Mouse (Mus musculus) thymus, postnatal 36 days (tissue): Measurements from ENCODE around the gene Scnm1.
A peak's percentile ranks its signal among the peaks of the same experiment; 100 is the strongest.
"Not testable (repeated sequence)": the region's sequence is repeated elsewhere in the genome, so short reads cannot be mapped to it uniquely, and the experiment has no call there.

Experiments used
- DNase-seq, 2 experiments: peaks; one replicate each; pipeline ENCODE4 v3.0.0; 2022; ENCODE audit warnings: mixed read lengths in 2 of 2

The Scnm1 gene

DNA sequence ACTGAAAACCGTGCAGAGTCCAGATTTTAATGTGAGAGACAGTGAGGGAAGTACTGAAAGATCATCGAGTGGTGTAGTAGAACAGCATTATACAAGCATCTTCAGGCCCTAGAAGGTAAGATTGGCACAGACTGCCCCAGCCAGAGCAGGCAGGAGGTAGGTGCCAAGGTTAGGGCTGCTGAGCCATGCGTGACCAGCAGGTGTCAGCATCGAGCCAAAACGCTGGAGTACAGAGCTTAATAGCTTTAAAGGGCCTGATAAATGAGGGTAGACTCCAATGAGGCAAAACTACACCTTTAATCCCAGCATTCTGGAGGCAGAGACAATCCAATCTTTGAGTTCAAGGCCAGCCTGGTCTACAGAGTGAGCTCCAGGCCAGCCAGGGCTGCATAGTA is 8.8 kb upstream of the Scnm1 start:
- DNase-seq = peak; percentile 86 to 88

DNA sequence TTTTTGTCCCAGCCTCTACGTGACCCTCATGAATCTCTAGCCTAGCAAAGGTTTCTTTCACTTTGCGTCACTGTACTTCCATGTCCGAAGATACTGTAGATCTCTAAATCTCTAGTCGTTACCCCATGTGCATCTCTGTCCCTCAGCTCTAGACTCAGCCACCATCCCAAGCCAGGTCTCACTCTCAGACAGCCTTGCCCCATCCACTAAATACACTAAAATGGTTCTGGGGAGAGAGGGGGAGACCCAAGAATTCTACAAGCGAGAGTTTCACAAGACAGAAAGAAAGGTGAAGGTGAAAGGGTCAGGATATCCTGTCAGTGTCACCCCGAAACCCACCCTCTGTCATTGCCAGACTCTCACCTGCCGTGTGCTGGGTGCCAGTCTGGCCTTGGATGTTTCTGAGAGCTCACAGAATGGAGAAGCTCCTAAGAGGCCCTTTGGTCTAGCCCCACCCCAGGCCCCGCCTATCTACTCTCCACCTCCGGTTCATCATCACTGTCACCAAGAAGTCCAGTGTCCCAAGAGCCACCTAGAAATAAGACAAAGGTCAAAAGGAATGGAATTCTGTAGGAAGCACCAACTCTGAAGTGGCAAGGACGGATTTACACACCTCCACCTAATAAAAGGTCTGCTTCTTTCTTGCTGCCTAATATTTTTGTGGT is 8.3 kb upstream of the Scnm1 start, which contains the start of gene Tnfaip8l2:
Tnfaip8l2 (minus strand) TSS at position 409 of the 665 bp plus-strand sequence.
- peak; percentile 65 to 75 for DNase-seq

DNA sequence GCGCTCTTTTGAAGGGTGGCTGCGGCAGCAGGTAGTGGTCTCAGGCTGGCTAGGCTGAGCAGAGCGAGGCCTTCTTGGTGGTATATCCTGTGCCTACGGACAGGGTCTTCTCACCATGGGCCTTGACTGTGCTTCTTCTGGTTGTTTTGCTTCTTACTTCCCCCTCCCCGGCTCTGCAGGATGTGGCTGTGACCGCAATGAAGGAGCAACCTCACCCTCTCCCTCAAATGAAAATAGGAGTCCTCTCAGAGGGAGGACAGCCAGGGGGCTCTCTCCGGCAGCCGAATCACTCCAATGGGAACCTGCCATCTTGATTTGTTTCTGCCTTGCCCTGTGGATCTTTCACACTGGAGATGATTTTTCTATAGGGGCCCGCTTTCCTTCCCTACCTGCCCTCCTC is 7.7 kb upstream of the Scnm1 start:
- DNase-seq = peak; percentile 78 to 86

DNA sequence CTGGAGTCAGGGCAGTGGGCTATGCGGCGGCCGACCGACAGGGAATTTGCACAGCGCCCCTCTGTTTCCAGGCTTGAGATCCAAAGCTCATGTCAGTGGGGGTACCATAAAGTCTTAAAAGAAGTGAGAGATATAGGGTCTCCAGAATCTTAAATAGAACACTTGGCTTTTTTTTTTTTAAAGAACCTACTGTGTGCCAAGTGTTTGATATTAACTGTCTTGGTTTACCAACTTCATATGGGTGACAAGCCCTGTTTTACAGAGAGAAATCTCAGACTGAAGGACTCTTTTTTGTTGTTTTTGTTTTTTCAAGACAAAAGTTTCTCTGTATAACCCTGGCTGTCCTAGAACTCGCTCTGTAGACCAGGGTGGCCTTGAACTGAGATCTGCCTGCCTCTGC is 7.0 kb upstream of the Scnm1 start:
- no peak for DNase-seq

DNA sequence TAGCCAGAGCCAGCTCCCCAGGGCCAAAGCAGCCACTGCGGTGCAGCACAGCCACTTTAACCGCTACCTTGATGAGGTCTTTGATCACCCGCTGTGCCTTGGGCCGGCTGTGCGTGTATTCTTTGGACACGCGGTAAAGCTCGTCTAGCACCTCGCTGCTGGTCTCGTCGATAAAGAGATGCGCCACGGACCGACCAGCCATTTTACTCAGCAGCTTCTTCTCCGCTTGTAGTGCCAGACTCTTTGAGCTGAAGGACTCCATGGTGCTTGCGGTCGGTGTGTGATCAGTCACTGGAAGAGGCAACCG is 6.4 kb upstream of the Scnm1 start:
- no peak for DNase-seq

DNA sequence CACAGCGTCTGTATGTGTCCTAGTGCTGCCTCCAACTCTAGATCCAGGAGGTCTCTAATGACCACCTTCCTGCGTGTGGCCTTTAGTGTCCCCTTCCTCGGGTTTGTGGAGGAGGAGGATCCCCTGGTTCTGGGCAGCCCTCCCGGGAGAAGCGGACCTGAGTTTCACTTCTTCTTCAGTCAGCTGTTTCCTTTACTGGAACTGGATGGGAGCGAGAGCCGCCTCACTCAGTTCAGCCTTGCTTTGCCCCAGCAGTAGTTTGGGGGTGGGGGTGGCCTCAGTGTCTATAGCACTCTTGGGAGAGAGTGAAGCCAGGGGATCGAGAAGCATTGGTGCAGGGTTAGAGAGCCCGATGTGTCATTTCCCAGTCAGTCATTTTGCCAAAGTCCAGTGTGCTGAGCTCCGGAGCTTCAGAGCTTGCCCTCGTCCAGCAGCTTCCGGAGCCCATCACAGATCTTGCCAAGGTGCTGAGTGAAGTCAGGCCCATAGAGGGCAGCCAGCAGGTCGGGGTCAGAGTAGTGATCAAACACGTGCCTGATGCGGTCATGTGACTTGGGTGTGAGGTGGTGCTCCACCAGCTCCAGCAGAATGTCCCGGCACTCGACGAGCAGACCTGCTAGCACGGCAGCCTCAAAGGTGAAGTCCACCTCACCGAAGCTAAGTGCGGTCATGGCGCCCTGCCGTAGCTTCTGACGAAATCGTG is 5.9 kb upstream of the Scnm1 start:
- DNase-seq = peak in 1 of 2 experiments; percentile 28

DNA sequence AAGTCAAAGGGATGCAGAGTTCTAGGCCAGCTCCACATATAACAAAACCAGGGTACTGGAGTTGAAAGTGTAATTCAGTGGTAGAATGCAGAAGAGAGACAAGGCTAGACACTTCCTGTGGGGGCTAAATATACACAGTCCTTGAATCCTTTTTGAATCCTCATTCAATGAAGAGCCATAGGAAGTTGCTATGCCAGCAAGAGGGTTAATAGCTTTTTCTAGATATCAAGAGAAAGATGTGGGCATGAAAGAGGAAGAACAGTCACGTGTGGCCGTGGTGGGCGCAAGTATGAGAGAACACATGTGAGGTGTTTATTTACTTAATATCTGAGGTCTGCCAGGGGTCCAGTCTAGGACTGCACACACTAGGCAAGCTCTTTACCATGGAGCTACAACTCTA is 2.5 kb upstream of the Scnm1 start:
- no peak for DNase-seq

DNA sequence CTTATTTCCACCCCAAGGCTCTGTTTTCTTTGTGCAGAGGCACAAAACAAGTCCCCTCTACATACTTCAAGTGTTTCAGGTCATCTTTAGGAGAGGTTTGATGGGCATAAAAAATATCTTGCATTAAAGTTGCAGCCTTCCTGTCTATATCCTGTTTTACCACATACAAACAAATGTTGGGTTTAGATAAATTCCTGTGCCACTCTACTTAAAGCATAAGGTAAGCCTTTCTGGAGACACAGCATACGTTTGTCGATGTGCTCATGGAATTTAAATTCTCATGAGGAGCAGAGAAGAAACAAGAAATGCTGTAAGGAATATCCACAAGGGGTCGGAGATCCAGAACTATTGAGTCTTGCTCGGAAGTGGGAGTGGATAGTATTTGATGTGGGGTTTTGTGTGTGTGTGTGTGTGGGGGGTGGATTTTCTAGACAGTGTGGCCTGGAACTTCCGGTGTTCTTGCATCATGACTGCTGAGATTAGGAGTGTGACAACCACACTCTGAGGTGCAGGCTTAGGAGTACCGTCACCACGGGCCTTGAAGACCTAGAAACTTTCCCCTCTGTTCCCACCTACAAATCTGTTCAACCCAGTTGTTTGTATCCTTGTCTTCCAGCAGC is 1.7 kb upstream of the Scnm1 start:
- peak in 1 of 2 experiments; percentile 42 for DNase-seq

DNA sequence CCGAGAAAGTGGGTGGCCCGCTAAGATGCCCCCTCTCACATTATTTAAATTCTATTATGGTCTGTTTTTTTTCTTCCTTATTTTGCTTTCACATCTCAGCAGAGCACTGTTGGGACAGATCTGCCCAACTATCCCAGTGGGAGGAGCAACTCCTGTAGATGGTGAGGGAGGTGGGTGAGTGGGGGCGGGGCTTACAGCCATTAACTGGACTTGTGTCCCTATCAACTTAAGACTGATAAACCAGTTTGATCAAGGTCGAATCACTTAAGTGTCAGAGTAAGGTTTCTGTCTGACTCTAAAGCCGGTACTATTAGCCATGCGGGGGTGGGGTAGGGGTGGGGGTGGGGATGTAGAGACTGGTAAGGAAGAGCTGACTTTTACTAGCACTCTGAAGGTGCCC is 1.2 kb upstream of the Scnm1 start:
- peak in 1 of 2 experiments; percentile 45 for DNase-seq

DNA sequence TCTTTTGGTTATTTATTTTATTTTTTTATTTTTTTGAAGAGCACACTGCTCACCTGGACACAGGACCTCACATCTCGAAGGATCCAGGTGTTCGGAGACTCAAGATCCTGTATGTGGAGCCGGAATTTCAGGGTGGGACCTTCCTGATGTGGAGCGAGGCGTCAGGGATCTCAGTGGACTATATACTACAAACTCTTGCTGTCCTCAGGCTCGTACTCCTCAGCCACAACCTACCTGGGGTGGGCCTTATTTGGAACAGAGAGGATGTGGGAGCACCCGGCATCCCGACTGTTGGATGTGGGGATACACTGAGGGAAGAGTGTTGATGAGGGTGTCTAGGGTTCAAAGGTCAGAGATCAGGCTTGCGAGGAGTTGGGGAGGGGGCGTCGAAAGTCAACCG is 322 bp upstream of the Scnm1 start:
- not testable (repeated sequence) for DNase-seq

DNA sequence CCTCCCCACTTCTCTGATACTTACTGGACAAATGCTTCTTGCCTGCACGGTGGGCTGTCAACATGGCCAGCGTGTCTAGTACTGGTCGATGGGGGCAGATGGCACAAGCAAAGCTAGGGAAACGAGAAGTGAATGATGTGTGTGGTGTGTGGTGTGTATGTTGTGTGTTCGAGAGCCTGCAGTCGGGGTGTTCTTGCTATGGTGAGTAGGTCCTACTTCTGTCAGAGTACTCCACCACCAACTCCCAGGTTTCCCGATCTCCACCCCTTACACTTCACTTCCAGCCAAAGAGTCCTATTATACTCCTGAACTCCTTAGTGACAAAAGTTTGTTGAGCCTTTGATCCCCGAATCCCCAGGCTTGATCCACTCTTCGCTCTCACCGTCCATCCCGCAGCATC is 635 bp downstream of the Scnm1 start:
- DNase-seq = no peak

DNA sequence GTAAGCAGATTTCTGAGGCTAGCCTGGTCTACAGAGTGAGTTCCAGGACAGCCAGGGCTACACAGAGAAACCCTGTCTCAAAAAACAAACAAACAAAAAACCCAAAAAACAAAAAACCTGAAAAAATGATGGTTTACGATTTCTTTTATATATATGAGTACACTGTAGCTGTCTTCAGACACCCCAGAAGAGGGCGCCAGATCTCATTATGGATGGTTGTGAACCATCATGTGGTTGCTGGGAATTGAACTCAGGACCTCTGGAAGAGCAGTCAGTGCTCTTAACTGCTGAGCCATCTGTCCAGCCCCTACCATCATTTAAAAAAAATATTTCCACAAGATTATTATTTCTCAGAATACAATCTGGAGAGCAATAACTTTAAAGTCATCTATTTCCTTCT is 1.4 kb downstream of the Scnm1 start:
- not testable (repeated sequence) for DNase-seq

DNA sequence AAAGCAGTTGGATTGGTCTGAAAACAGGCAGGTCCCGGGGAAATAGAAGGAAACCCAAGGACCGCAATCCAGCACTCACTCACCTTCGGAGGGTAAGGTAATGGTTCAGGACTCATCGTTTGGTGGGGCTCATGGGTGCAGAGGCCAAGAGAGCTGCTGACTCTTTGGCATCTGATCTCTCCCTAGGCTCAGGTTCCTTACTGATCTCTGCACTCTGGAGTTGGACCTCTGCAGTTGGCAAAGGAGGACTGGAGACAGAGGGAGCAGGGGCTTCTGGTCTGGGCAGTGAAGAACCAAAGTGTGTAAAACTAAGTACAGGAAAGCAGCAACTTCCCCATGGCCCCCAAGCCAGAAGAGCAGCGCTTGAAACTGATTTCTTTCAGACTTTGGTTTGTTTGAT is 3.7 kb downstream of the Scnm1 start:
- no peak for DNase-seq

DNA sequence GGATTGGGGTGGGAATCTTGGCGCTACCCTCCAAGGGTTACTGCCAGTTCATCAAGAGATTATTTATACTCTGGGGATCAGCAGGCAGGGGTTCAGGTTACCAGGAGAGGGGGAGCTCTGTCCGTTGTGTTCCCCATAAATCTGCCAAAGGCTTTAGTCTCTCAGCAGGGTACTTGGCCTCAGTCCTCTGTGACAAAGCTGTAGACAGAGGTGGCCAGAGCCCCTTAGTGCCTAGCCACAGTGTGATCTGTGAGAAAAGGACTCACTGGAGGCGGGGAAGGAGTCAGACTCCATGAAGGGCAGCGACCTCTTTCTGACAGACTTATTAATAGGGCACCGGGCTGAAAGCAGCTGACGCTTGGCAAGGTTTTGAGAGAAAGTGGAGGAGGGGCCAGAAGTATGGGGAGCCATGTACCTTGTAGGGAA is 4.6 kb downstream of the Scnm1 start:
- no peak for DNase-seq

DNA sequence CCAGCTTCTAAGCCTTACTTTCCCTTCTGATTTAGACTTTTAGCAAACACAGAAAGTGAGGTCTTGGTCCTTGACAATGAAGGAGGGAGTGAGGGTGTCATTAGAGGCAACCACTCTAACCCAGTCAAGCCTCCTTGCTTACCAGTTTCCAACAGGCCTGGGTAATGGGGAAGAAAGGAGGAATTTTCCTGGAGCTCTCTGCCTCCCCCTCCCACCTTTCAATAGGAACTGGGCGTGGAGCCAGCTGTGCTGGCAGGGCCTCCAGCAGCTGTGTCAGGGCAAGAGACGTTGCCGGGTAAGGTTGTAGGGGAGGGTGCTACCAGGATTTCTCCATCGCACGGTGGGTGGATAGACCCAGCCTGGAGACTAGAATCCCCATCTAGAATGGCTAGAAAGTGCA is 8.8 kb downstream of the Scnm1 start:
- no peak for DNase-seq

DNA sequence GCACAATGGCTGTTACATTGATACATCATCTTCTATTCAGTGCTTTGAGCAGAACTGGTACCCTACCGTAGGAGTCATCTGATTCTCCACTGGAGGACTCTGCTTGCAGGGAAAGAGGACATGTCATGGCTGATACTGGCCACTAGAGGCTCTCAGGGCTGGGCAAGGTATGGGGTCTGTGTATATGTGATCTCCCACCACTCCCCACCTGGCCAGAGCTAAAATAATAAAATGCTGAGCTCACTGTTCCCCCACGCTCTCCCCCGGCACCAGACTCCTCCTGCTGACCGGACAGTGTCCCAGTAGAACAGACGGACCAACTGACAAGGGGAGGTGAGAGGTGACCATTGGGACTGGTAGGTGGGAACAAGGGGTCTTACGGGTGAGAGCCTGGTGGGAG is 9.6 kb downstream of the Scnm1 start, which contains the start of gene Tmod4:
Tmod4 (plus strand) TSS at position 231 of the 400 bp plus-strand sequence.
- DNase-seq = peak in 1 of 2 experiments; percentile 31

DNA sequence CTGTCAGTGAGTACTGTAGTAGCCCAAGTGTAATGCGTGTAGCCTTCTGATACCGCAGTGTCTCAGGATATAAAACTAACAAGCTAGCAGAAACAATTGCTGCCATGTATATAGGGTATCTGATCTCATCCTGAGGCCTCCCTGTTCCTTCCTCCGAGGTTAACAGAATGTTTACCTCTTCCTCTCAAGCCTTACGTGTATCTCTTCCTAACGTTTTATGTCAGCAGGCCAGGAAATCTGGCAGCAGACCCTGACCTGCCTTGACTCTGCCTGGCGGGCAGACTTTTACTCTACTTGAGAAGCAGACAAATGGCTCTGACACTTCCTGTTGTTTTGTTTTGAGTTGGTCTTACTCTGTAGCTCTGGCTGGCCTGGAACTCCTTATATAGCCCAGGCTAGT is 12.2 kb downstream of the Scnm1 start:
- no peak for DNase-seq

DNA sequence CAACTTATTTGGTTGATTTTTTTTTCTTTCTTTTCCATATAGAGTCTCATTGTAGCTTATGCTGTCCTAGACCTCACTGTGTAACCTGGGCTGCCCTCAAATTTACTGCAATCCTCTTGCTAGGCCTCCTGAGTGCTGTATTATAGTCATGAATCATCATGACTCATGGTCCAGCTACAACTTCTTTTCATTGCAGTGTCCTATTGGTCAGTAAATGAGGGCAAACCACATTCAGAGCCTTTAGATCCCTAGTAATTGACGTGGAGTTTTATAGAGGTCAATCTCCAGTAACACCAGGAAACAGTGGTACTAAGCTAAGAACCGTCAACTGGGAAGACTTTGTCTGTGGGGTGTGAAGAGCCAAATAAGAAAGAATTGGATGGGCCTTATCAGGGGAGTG is 16.1 kb downstream of the Scnm1 start:
- no peak for DNase-seq

DNA sequence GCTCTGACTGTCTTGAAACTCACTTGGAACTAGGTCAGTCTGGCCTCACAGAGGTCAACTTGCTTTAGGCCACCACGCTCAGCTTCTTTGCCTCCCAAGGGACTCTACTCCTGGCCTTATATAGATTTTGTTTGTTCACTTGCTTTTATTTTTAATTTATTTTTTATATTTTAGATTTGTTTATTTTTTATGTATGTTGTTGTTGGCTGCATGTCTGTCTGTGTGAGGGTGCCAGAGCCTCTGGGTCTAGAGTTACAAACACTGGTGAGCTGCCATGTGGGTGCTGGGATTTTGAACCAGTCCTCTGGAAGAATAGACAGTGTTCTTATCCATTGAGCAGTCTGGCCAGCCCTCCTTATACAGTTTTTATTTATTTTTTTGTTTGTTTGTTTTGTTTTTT is 21.1 kb downstream of the Scnm1 start:
- DNase-seq = no peak

DNA sequence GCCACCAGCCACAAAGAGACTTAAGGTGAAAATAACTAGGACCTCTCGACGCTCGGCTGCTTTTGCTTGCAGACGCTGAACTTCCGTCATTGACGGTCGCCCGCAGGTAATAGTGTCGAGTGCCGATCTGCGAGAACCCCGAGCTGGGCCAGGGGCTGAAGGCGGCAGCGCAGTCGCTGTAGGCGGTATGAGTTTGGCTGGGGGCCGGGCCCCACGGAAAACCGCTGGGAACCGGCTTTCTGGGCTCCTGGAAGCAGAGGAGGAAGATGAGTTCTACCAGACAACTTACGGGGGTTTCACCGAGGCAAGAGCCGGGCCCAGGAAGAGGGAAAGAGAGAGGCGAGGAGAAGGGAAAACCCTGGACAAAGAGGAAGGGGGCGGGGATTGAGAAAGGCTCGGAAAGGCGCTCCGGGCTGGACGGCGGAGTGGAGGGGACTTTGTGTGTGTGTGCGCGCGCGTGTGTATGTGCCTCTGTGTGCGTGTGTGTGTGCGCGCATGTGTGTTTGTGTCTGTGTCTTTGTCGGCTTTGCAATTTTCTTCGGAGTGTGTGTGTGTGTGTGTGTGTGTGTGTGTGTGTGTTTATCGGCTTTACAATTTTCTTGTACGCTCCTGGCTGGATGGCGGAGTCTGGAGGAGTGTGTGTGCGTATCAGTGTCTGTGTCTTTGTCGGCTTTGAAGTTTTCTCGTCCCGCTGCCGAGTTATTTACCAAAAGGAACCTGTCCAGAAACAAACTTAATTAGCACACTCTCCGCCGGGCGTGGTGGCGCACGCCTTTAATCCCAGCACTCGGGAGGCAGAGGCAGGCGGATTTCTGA is 22.7 kb downstream of the Scnm1 start, which contains the start of gene Vps72:
Vps72 (plus strand) TSS at position 112 of the 816 bp plus-strand sequence.
- peak; percentile 89 to 91 for DNase-seq

DNA sequence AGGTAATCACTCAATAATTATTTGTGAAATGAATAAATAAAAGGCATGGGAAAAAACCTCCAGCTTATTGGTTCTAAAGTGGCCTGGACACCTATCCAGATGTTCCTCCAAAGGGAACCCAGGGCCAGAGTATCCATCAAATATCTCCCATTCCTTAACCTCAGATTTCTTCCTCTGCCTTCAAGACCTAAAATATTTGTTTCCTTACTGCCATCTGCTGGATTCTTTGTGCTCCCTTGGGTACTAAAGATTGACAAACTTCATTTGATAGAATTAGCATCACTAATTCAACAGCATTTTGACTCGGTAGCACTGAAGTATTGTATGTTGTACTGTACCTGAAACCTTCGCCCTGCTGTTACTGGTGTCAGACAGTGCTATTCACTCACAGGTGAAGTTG is 25.9 kb downstream of the Scnm1 start:
- DNase-seq = no peak

DNA sequence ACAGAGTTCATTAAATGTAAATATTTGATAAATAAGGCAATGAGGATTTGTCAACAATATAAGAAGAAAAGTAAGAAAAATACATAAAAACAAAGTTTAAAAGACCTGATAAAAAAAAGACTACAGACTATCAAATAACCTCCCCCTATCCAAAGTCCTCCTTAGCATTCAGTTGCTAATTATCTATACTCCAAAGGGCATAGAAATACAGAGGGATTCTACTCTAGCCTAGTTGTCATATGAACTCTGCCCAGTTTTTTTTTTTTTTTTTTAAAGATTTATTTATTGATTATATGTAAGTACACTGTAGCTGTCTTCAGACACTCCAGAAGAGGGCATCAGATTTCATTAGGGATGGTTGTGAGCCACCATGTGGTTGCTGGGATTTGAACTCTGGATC is 26.5 kb downstream of the Scnm1 start:
- DNase-seq = not testable (repeated sequence)
